Mouse (Mus musculus): ENCODE data around the gene Ly6g6e. TPM values are rescaled to one million over a fixed set of nuclear protein-coding genes. Genes with fewer than 3 reads are reported as not detected.

The Ly6g6e gene
- polyA plus RNA-seq, 1 experiment from 2014 or later, result 0.76 TPM

DNA sequence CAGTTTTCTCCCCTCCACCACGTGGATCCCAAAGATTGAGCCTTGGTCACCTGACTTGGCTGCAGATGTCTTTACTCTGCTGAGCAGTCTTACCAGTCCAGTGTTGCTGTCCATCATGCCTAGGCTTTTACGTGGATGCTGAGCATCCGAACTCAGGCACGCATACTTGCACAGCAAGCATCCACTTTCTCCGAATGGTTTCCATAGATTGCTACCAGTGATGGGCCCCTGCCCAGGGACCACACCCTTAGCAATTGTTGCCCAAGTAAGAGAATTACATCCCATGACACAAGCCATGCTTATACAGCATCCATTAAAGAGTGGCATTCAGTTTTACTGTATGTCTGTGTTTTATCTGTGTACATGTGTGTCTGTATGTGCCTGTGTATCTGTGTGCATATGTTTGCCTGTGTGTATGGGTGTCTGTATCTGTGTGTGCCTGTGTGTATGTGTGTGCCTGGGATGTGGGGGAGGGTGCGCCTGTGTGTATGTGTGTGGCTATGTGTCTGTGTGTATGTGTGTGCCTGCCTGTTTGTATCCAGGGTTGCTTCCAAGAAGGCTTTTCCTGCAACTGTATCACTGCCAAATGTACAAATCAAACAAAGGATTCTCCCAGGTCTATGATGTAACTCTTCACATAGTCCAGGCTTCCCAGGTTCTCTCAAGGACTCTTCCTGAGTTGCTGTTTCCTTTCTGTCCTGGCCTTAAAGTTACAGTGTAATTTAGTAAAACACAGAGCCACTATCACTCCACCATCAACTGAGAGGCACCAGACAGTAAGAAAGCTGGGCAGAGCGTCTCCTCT is 20.8 kb upstream of the Ly6g6e start:
- Histone ChIP-seq H3K27me3 (ENCODE audit: insufficient read depth, poor library complexity, severe bottlenecking) (no peaks in the 10 kb centered on the region), H3K9me3 (0 out of 2 replicates have a peak, but pooled peaks cover 5% of the 10 kb centered on the region), H3K4me1 (replicated peaks) (peaks cover 44% of the 10 kb centered on the region), H3K27ac (no peak overlapping the region), H3K36me3 (peaks cover 73% of the 10 kb centered on the region), H3K4me3 (no peak overlapping the region)
- no peak for DNase-seq (ENCODE audit: low spot score)
- WGBS, result 92% methylated on average over 7 of the region's 7 CpGs

DNA sequence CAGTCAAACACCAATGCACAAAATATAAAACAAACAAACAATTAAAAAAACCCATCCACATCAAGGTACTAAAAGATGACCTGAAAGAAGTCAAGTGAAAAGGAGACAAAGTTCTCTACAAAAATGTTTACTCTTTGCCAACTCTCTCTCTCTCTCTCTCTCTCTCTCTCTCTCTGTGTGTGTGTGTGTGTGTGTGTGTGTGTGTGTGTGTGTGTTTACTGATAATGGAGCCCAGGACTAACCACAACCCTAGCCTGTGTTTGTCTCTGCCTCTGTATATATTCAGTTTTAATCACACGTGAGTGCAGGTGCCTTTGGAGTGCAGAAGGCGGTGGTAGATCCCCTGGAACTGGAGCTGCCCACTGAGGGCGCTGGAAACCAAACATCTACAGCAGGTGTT is 19.6 kb upstream of the Ly6g6e start:
- no peak for DNase-seq (ENCODE audit: low spot score)
- Histone ChIP-seq H3K9me3 (0 out of 2 replicates have a peak, but pooled peaks cover 5% of the 10 kb centered on the region), H3K27me3 (ENCODE audit: insufficient read depth, poor library complexity, severe bottlenecking) (0 out of 2 replicates have a peak, but pooled peaks cover 6% of the 10 kb centered on the region), H3K27ac (no peak overlapping the region), H3K4me1 (replicated peaks) (peaks cover 44% of the 10 kb centered on the region), H3K4me3 (no peak overlapping the region), H3K36me3 (peaks cover 83% of the 10 kb centered on the region)
- 73% methylated on average over 3 of the region's 3 CpGs for WGBS

DNA sequence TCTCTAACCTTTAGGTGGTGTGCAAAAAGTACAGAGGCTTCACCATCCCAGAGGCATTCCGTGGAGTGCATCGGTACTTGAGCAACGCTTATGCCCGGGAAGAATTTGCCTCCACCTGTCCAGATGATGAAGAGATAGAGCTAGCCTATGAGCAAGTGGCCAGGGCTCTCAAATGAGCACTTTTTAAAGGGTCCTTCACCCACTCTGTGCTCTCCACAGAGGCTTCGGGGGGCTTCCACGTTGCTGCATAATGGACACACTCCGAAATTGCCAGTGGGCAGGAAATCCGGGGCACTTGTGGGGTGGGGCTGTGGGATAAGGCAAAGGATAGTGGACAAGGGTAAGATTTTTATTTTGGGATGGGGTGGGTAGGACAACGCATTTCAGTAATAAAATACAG is 18.4 kb upstream of the Ly6g6e start:
- 74% methylated on average over 9 of the region's 9 CpGs for WGBS
- H3K27ac ChIP-seq, result peak overlapping the region; percentile 99
- H3K4me3 ChIP-seq, result peak overlapping the region; percentile 93

DNA sequence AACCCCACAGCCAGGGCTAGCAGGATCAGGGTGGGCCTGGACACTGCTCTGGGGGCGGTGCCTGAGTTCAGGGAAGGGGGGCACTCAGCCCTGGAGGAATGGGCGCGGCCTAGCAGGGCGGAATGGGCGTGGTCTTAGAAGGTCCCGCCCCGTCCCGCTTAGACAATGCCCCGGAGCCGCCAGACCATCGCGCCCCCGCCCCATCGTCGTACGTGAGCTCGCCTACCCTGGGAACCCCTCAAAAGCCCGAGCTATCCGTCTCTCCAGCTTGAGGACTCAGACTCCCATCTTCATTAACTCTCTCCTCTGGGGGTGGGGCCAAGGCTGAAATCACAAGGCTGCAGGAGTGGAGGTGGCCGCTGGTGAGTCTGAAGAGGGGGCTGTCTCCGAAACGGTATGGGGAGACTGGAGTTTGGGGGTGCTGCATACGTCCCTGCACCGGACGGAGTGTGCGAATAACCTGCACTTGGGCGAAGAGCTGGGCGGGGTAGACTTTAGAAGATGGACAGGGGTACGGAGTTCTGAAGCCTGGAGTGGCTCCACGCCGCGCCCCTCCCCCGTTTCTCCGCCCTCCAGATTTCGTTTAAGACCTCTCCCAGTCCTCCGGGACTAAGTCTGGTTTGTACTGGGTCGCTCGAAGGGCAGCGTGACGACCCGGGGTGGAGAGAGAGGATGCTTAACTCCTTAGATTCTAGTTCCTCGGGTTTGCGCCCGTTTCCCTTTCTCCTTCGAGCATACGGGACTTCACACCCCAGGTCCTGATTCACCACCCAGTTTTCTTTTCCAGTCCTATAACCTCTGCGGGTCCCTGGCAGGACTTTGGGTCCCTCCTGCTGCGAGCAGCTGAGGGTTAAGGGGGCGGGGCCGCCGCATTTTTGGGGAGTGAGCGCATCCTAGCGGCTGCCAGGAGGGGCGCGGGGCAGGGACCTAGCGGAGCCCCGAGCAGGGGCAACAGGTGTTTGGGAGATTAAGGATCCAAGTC is 17.5 kb upstream of the Ly6g6e start, which contains the start of gene Ddah2:
Gene Ddah2 (plus strand): TSS at position 125 of the 982 bp plus-strand sequence.
- H3K27ac ChIP-seq, result peak within 1 kb of the TSS; percentile 99
- H3K4me3 ChIP-seq, result peak within 1 kb of the TSS; percentile 93
- H3K4me1 ChIP-seq (replicated peaks), result peaks cover 42% of the 10 kb centered on the region
- peaks cover 21% of the 10 kb centered on the region for H3K27me3 ChIP-seq (ENCODE audit: insufficient read depth, poor library complexity, severe bottlenecking)
- WGBS, result under 1% methylated on average over 57 of the region's 57 CpGs
- peak; percentile 95 for DNase-seq (ENCODE audit: low spot score)
- H3K36me3 ChIP-seq, result peaks cover 76% of the 10 kb centered on the region
- 0 out of 2 replicates have a peak, but pooled peaks cover 2% of the 10 kb centered on the region for H3K9me3 ChIP-seq

More for the DNA sequence above, 18.4 kb upstream of the Ly6g6e start:
- Histone ChIP-seq H3K4me1 (replicated peaks) (peaks cover 38% of the 10 kb centered on the region), H3K27me3 (ENCODE audit: insufficient read depth, poor library complexity, severe bottlenecking) (peaks cover 12% of the 10 kb centered on the region), H3K36me3 (peaks cover 83% of the 10 kb centered on the region), H3K9me3 (0 out of 2 replicates have a peak, but pooled peaks cover 5% of the 10 kb centered on the region)
- DNase-seq (ENCODE audit: low spot score), result no peak

DNA sequence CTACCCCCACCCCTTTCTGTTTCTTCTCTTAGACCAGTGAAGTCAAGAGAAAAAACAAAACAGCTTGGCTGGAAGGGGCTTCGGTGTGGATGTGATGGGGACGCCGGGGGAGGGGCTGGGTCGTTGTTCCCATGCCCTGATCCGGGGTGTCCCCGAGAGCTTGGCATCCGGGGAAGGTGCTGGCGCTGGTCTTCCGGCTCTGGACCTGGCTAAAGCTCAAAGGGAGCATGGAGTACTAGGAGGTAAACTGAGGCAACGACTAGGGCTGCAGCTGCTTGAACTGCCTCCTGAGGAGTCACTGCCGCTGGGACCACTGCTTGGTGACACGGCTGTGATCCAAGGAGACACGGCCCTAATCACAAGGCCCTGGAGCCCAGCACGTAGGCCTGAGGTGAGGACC is 16.6 kb upstream of the Ly6g6e start:
- 27% methylated on average over 14 of the region's 14 CpGs for WGBS
- no peak for DNase-seq (ENCODE audit: low spot score)
- H3K27ac ChIP-seq, result peak overlapping the region; percentile 99
- no peaks in the 10 kb centered on the region for H3K9me3 ChIP-seq
- H3K4me1 ChIP-seq (replicated peaks), result peaks cover 51% of the 10 kb centered on the region
- peaks cover 68% of the 10 kb centered on the region for H3K36me3 ChIP-seq
- peak overlapping the region; percentile 93 for H3K4me3 ChIP-seq
- peaks cover 29% of the 10 kb centered on the region for H3K27me3 ChIP-seq (ENCODE audit: insufficient read depth, poor library complexity, severe bottlenecking)

DNA sequence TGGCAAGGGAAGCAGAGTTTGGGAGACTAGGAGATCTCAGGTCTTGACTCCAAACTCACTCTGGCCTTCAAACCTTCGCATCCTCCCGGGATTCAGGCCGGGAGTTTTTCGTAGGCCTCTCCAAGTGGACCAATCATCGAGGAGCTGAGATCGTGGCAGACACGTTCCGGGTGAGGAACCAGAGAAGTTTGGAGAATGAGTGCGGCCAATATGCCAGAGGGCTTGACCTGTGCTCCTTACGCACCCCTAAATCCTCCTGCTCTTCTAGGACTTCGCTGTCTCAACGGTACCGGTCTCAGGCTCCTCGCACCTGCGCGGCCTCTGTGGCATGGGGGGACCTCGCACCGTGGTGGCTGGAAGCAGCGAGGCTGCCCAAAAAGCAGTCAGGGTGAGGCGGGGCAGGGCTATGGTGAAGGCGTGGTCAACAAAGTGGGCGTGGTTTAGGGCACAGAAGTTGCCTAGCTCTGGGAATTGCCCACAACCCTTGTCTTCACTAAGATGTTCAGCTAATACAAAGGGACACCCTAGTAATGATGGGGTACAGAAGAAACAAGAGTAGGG is 15.9 kb upstream of the Ly6g6e start:
- 58% methylated on average over 22 of the region's 22 CpGs for WGBS
- H3K9me3 ChIP-seq, result no peaks in the 10 kb centered on the region
- peak overlapping the region; percentile 62; the same call in 1 of the 2 replicates for H3K27ac ChIP-seq
- peak overlapping the region; percentile 93 for H3K4me3 ChIP-seq
- H3K4me1 ChIP-seq (replicated peaks), result peaks cover 59% of the 10 kb centered on the region
- peaks cover 37% of the 10 kb centered on the region for H3K27me3 ChIP-seq (ENCODE audit: insufficient read depth, poor library complexity, severe bottlenecking)
- H3K36me3 ChIP-seq, result peaks cover 60% of the 10 kb centered on the region
- DNase-seq (ENCODE audit: low spot score), result no peak

DNA sequence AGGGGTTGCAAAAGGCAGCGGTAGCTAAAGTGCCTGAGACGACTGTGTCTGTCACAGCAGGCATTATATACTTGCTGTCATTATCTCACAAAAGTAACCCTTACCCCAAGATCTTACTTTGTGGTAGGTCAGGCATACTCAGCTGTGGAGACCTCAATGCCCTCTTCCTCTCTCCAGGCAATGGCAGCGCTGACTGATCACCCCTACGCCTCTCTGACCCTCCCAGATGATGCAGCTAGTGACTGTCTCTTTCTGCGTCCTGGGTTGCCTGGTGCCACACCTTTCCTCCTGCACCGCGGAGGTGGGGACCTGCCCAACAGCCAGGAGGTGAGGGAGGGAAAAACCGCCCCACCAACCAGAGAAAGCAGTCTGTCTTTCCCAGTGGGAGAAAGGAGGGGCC is 15.4 kb upstream of the Ly6g6e start:
- 87% methylated on average over 8 of the region's 8 CpGs for WGBS
- peaks cover 56% of the 10 kb centered on the region for H3K36me3 ChIP-seq
- DNase-seq (ENCODE audit: low spot score), result no peak
- H3K4me1 ChIP-seq (replicated peaks), result peaks cover 61% of the 10 kb centered on the region
- no peaks in the 10 kb centered on the region for H3K9me3 ChIP-seq
- H3K4me3 ChIP-seq, result peak overlapping the region; percentile 93; the same call in 1 of the 2 replicates
- H3K27ac ChIP-seq, result no peak overlapping the region
- H3K27me3 ChIP-seq (ENCODE audit: insufficient read depth, poor library complexity, severe bottlenecking), result peaks cover 42% of the 10 kb centered on the region

DNA sequence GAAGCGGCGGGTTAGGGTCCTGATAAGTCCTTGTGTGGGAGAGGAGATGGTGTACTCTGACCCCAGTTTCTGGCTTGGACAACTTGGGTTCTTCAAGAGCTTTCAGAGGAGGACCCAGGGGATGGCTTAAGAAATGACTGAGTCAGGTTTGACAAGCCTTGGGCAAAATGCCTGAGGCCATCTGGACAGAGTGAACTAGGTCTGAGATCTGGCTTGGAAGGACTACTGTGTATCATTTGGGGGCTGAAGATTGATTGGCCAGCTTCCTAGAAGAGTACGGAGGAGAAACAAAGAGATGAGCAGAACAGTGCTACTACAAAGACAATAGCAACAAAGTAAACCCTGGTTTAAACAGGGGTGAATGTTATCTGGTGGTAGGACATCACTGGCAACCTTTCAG is 13.2 kb upstream of the Ly6g6e start:
- Histone ChIP-seq H3K27ac (no peak overlapping the region), H3K27me3 (ENCODE audit: insufficient read depth, poor library complexity, severe bottlenecking) (peaks cover 62% of the 10 kb centered on the region), H3K9me3 (no peaks in the 10 kb centered on the region), H3K36me3 (peaks cover 35% of the 10 kb centered on the region), H3K4me1 (replicated peaks) (peaks cover 54% of the 10 kb centered on the region), H3K4me3 (no peak overlapping the region)
- WGBS, result 93% methylated on average over 3 of the region's 3 CpGs
- DNase-seq (ENCODE audit: low spot score), result no peak

DNA sequence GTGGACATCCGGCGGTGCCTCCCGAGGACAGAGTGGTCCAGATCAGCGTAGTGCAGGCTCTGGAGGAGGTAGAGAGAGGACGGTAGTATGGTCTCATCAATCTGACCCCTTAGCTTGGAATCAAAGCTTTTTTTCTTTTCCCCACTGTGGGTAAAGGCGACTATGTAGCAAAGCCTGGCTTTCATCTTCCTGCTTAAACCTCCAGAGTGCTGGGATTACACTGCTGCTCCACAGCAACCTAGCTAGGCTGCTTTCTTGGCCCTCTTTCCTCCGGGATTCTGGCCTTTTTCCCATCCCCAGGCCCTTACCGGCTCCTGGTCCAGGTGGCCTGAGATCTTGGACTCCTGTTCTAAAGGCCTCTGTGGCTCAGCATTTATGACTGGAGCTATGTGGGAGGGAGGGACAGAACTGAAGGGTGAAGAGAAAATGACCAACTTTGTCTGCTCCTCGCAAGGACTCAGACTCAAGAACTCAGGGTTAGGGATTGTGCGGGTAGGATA is 12.3 kb upstream of the Ly6g6e start:
- Histone ChIP-seq H3K27me3 (ENCODE audit: insufficient read depth, poor library complexity, severe bottlenecking) (peaks cover 68% of the 10 kb centered on the region), H3K4me3 (peak overlapping the region; percentile 54), H3K9me3 (no peaks in the 10 kb centered on the region), H3K4me1 (replicated peaks) (peaks cover 49% of the 10 kb centered on the region), H3K27ac (no peak overlapping the region; the same call in 1 of the 2 replicates), H3K36me3 (peaks cover 35% of the 10 kb centered on the region)
- DNase-seq (ENCODE audit: low spot score), result no peak
- WGBS, result 36% methylated on average over 10 of the region's 10 CpGs

DNA sequence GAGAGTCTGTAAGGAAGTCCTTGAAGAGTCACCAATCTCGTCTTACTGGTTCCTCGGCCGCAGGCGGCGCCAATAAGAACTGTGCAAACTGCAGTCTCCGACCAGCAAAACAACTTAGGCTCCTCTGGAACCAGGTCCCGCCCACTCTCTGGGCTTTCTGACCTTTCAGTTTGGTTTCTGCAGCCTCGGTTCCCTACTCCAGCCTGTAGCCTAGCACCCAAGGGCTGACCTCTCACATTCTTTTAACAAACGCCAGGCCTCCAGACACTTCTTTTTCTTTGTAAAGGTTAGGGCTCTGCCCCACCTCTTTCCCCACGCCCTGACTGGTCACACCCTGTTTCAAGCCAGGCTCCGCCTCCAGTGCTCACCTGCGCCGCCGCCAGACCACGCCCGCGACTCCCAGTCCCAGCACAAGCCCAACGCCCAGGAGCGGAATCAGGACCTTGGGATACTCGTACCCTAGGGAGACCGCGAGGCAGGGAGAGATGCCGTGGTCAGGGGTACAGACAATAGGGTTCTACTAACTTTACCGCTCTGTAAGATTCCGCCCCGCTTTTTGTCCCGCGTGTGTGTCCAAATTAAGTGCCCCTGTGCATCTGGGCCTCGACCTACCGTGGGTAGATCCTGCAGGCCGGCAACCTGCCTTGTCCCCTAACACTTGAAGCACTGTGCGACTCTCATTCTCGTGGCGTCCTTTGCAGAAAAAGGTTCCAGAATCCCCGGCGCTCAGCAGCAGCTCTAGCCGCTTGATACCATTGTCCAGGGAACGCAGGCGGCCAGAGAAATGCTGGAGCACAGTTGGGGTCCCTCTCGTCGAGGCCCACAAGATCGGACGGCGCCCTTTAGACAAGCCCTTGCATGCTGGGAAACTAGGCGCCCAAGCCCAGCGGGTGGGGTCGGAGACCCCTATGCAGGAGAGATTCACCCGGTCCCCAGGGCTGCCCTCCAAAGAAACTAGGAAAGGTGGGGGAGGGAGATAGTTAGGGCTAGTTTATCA is 11.5 kb upstream of the Ly6g6e start, which contains the start of gene Ly6g6c:
Gene Ly6g6c (plus strand): TSS at position 438 of the 997 bp plus-strand sequence.
- WGBS, result under 1% methylated on average over 48 of the region's 48 CpGs
- peaks cover 68% of the 10 kb centered on the region for H3K27me3 ChIP-seq (ENCODE audit: insufficient read depth, poor library complexity, severe bottlenecking)

DNA sequence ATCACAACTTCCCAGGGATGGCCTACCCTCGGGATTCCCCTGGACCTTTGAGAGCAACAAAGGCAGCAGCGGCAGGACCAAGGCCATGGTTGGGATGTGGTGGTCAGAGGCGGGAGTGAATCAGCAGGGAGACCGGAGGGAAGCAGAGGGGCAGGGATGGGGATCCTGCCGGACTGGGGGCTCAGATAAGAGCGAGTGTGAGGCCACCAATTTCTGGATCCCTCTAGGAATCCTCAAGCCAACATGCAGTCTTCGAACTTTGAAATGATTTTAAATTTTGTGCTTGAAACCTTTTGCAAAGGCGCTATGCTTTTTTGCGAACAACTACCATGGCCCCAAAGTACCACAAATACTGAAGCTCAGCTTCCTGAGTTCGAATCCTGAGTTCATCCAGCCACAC is 10.6 kb upstream of the Ly6g6e start, which contains the start of gene Mpig6b:
Gene Mpig6b (minus strand): TSS at position 101 of the 400 bp plus-strand sequence.
- Histone ChIP-seq H3K4me3 (peak within 1 kb of the TSS; percentile 54), H3K9me3 (no peaks in the 10 kb centered on the region), H3K27me3 (ENCODE audit: insufficient read depth, poor library complexity, severe bottlenecking) (peaks cover 68% of the 10 kb centered on the region), H3K4me1 (replicated peaks) (peaks cover 38% of the 10 kb centered on the region), H3K27ac (peak within 1 kb of the TSS; percentile 81), H3K36me3 (peaks cover 24% of the 10 kb centered on the region)
- WGBS, result 42% methylated on average over 10 of the region's 10 CpGs
- no peak for DNase-seq (ENCODE audit: low spot score)

More for the DNA sequence above, 11.5 kb upstream of the Ly6g6e start, which contains the start of gene Ly6g6c:
- Histone ChIP-seq H3K4me3 (peak within 1 kb of the TSS; percentile 54), H3K36me3 (peaks cover 32% of the 10 kb centered on the region), H3K9me3 (no peaks in the 10 kb centered on the region), H3K27ac (peak within 1 kb of the TSS; percentile 81), H3K4me1 (replicated peaks) (peaks cover 44% of the 10 kb centered on the region)
- DNase-seq (ENCODE audit: low spot score), result peak; percentile 68
